In the genomic region with DNA sequence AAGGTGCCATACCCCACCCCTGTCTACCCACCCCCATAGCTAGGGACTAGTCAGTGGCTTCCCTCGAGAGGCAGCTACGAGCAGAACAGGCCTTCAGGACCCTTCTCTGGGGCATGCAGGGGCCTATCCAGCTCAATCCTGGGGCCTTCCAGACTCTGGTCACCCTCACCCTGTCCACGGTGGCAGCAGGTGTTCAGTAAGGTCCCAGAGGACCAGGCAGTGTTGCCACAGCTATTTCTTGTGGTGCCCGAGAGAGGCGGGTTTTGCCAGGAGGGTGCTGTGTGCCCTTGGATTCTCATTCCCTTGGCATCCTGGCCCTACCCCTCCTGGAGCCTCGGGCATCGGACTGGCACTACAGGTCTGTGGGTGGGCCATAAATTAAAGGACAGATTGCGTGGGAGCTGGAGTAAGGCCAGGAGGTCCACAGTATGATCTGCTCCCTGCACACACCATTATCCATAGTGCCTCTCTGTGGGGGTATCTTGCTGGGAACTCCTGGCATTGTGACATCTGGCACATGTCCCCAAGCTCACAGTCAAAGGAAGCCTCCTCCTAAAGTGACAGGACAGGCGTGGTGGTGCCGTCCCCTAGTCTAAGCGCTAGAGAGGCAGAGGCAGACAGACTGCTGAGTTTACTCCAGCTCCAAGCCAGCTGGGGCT, we compare ENCODE assay signal across 10 mouse cellular contexts. TPM values are rescaled to one million over a fixed set of nuclear protein-coding genes. Genes with fewer than 3 reads are reported as not detected.
DNase-seq lines count a peak whose midpoint lies in the region; ATAC-seq lines count a peak whose summit lies in the region.
"Had no signal": no experiment of that assay in that cellular context is flagged by ENCODE, and none has a peak within 500 bp of the region (broad histone marks: within the 10 kb centered on the region; RNA-seq: fewer than 3 reads in every experiment).

No protein-coding gene starts in this region.

- peak; percentile 12; the same call in 1 of the 2 replicates for ATAC-seq in midbrain, embryonic 13.5 days
- ATAC-seq in midbrain, embryonic 11.5 days (ENCODE audit: low FRiP score): no peak
- ATAC-seq in hindbrain, embryonic 16.5 days: peak; percentile 63
- no peak for ATAC-seq in liver, embryonic 11.5 days (replicated peaks; ENCODE audit: low FRiP score)

- H3K9me3 ChIP-seq in midbrain, embryonic 13.5 days: no peaks in the 10 kb centered on the region
- no peaks in the 10 kb centered on the region for H3K9me3 ChIP-seq in midbrain, embryonic 11.5 days (ENCODE audit: control insufficient read depth, low read length)
- no peaks in the 10 kb centered on the region for H3K9me3 ChIP-seq in hindbrain, embryonic 16.5 days (ENCODE audit: control insufficient read depth, low read length)
- no peaks in the 10 kb centered on the region for H3K9me3 ChIP-seq in liver, embryonic 11.5 days (ENCODE audit: control insufficient read depth, low read length)
- H3K9me3 ChIP-seq: intestine, embryonic 15.5 days had no signal

- H3K4me1 ChIP-seq in midbrain, embryonic 13.5 days (replicated peaks): peaks cover 43% of the 10 kb centered on the region
- peaks cover 13% of the 10 kb centered on the region for H3K4me1 ChIP-seq in midbrain, embryonic 11.5 days (ENCODE audit: control insufficient read depth, insufficient read depth, low read length)
- H3K4me1 ChIP-seq in hindbrain, embryonic 16.5 days (ENCODE audit: control insufficient read depth, insufficient read depth, low read depth, low read length): peaks cover 6% of the 10 kb centered on the region; the same call in 1 of the 2 replicates
- no peaks in the 10 kb centered on the region; the same call in 1 of the 2 replicates for H3K4me1 ChIP-seq in liver, embryonic 11.5 days (replicated peaks; ENCODE audit: control insufficient read depth, insufficient read depth, low read length)

- no peak overlapping the region for H3K4me3 ChIP-seq in midbrain, embryonic 13.5 days (replicated peaks)
- H3K4me3 ChIP-seq in midbrain, embryonic 11.5 days (ENCODE audit: low read depth, low read length): no peak overlapping the region
- no peak overlapping the region for H3K4me3 ChIP-seq in hindbrain, embryonic 16.5 days (ENCODE audit: low read length)
- no peak overlapping the region for H3K4me3 ChIP-seq in liver, embryonic 11.5 days (ENCODE audit: low read depth, low read length)
- H3K4me3 ChIP-seq: intestine, embryonic 15.5 days had no signal

- peak; percentile 37 to 56 for DNase-seq in cerebellum, postnatal 14 days
- no peak for DNase-seq in cerebellum, adult 9-11 months
- DNase-seq in midbrain, embryonic 11.5 days (ENCODE audit: low spot score, missing footprints): no peak
- DNase-seq in adrenal gland, postnatal 14 days: peak; percentile 66
- no peak for DNase-seq in gastrocnemius, postnatal 4 days (ENCODE audit: low spot score in 2 of 2)
- DNase-seq in liver, embryonic 11.5 days (ENCODE audit: low spot score): no peak

- no peak overlapping the region for H3K27ac ChIP-seq in midbrain, embryonic 13.5 days
- H3K27ac ChIP-seq in midbrain, embryonic 11.5 days (ENCODE audit: low read depth, low read length): no peak overlapping the region
- H3K27ac ChIP-seq in hindbrain, embryonic 16.5 days (ENCODE audit: low read depth, low read length): no peak overlapping the region
- H3K27ac ChIP-seq in liver, embryonic 11.5 days (ENCODE audit: low read depth, low read length): no peak overlapping the region
- H3K27ac ChIP-seq: intestine, embryonic 15.5 days had no signal

- H3K4me2 ChIP-seq in midbrain, embryonic 13.5 days (replicated peaks): no peak overlapping the region
- no peak overlapping the region for H3K4me2 ChIP-seq in midbrain, embryonic 11.5 days
- no peak overlapping the region for H3K4me2 ChIP-seq in hindbrain, embryonic 16.5 days (ENCODE audit: low read length)
- no peak overlapping the region for H3K4me2 ChIP-seq in liver, embryonic 11.5 days
- H3K4me2 ChIP-seq: intestine, embryonic 15.5 days had no signal

- no peaks in the 10 kb centered on the region for H3K36me3 ChIP-seq in midbrain, embryonic 13.5 days
- H3K36me3 ChIP-seq in midbrain, embryonic 11.5 days (ENCODE audit: control insufficient read depth, insufficient read depth, low read length): no peaks in the 10 kb centered on the region
- no peaks in the 10 kb centered on the region for H3K36me3 ChIP-seq in hindbrain, embryonic 16.5 days (ENCODE audit: control insufficient read depth, insufficient read depth, low read length)
- H3K36me3 ChIP-seq in liver, embryonic 11.5 days (ENCODE audit: control insufficient read depth, insufficient read depth, low read length): no peaks in the 10 kb centered on the region
- H3K36me3 ChIP-seq: intestine, embryonic 15.5 days had no signal

- peaks cover 7% of the 10 kb centered on the region; the same call in 1 of the 2 replicates for H3K27me3 ChIP-seq in midbrain, embryonic 13.5 days
- H3K27me3 ChIP-seq in midbrain, embryonic 11.5 days (ENCODE audit: control insufficient read depth, insufficient read depth, low read length): no peaks in the 10 kb centered on the region; the same call in 1 of the 2 replicates
- H3K27me3 ChIP-seq in hindbrain, embryonic 16.5 days (replicated peaks; ENCODE audit: control insufficient read depth, insufficient read depth, low read length): no peaks in the 10 kb centered on the region
- H3K27me3 ChIP-seq in liver, embryonic 11.5 days (replicated peaks; ENCODE audit: control insufficient read depth, insufficient read depth, low read length): peaks cover 15% of the 10 kb centered on the region
- H3K27me3 ChIP-seq: intestine, embryonic 15.5 days had no signal

- 64% methylated on average over 11 of the region's 11 CpGs for WGBS in midbrain, embryonic 13.5 days
- whole genome bisulfite sequencing in midbrain, embryonic 11.5 days: 68% methylated on average over 11 of the region's 11 CpGs
- WGBS in hindbrain, embryonic 16.5 days: 36% methylated on average over 11 of the region's 11 CpGs
- WGBS in liver, embryonic 11.5 days: 73% methylated on average over 11 of the region's 11 CpGs

- H3K9ac ChIP-seq in midbrain, embryonic 13.5 days (replicated peaks): no peak overlapping the region
- H3K9ac ChIP-seq in midbrain, embryonic 11.5 days (ENCODE audit: low read length): no peak overlapping the region
- H3K9ac ChIP-seq in hindbrain, embryonic 16.5 days (ENCODE audit: low read depth, low read length): no peak overlapping the region
- no peak overlapping the region for H3K9ac ChIP-seq in liver, embryonic 11.5 days (ENCODE audit: low read depth, low read length)
- H3K9ac ChIP-seq: intestine, embryonic 15.5 days had no signal

RNA-seq across cellular contexts. Expression of gene Padi1, which starts 9.2 kb away (rescaled TPM):
- not detected in 2 replicates for polyA plus RNA-seq in midbrain, embryonic 13.5 days (2015; fragmentation: Nextera tagmentation; extraction: Ambion mirVana)
- polyA plus RNA-seq in midbrain, embryonic 11.5 days (2014; fragmentation: Nextera tagmentation; extraction: Ambion mirVana): 0.04 and 0.07 TPM in 2 replicates
- not detected in 2 replicates for total RNA-seq in adrenal gland, postnatal 14 days (2021)
- not detected in 2 replicates for polyA plus RNA-seq in hindbrain, embryonic 16.5 days (2015; fragmentation: Nextera tagmentation; extraction: Ambion mirVana)
- not detected for total RNA-seq in gastrocnemius, postnatal 4 days (2021)
- polyA plus RNA-seq in liver, embryonic 11.5 days (2014; fragmentation: Nextera tagmentation; extraction: Ambion mirVana): 0.06 and 0.11 TPM in 2 replicates
- total RNA-seq: megakaryocyte, adult 5-6 weeks had no signal

RNA-seq across cellular contexts. Expression of gene Padi3, which starts 25.9 kb away (rescaled TPM):
- 0.05 TPM in 1 of 2 replicates, not detected in the other for polyA plus RNA-seq in midbrain, embryonic 13.5 days (2015; fragmentation: Nextera tagmentation; extraction: Ambion mirVana)
- 0.06 TPM in 1 of 2 replicates, not detected in the other for polyA plus RNA-seq in midbrain, embryonic 11.5 days (2014; fragmentation: Nextera tagmentation; extraction: Ambion mirVana)
- not detected in 2 replicates for total RNA-seq in adrenal gland, postnatal 14 days (2021)
- polyA plus RNA-seq in hindbrain, embryonic 16.5 days (2015; fragmentation: Nextera tagmentation; extraction: Ambion mirVana): 0.05 TPM in 1 of 2 replicates, not detected in the other
- total RNA-seq in gastrocnemius, postnatal 4 days (2021): under 1 TPM; 0.15 to 0.18 TPM
- 0.56 and 0.96 TPM in 2 replicates for polyA plus RNA-seq in liver, embryonic 11.5 days (2014; fragmentation: Nextera tagmentation; extraction: Ambion mirVana)

Comparison
In these comparisons a context has a peak if more than half of its experiments do, and no peak if none do; other contexts are left out.
1. DNase-seq: peak in cerebellum, postnatal 14 days (2 of 2) and adrenal gland, postnatal 14 days (single experiment); none in cerebellum, adult 9-11 months (single experiment), midbrain, embryonic 11.5 days (single experiment), gastrocnemius, postnatal 4 days (0 of 2) and liver, embryonic 11.5 days (single experiment).
2. ATAC-seq: peak in midbrain, embryonic 13.5 days (single experiment) and hindbrain, embryonic 16.5 days (single experiment); none in midbrain, embryonic 11.5 days (single experiment) and liver, embryonic 11.5 days (single experiment).